Mouse (Mus musculus): Measurements from ENCODE around the gene Chmp5. TPM values are rescaled to one million over a fixed set of nuclear protein-coding genes. Genes with fewer than 3 reads are reported as not detected.

Gene Chmp5
- polyA plus RNA-seq, 1 experiment: 125 TPM

DNA sequence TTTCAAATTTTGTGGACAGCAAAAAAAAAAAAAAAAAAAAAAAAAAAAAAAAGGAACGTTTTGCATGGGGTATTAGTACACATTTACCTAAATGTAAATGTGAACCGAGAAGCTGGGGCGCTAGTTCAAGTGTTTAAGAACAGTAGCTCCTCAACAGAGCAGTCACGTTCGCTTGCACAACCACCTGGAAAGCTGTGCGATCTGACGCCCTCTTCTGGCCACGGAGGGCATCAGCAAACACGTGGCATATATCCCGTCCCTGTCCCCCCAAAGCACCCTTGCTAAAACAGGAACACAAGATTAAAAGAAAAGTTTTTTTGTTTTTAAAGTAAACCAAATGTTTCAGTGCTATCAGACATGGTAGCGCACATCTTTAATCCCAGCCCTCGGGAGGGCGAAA lies 23.5 kb downstream of the Chmp5 start:
- peak overlapping the region; percentile 97 for H3K4me3 ChIP-seq (replicated peaks; ENCODE audit: insufficient read depth, low read depth, low read length)
- no peak for TF ChIP-seq POLR2A (IDR thresholded peaks at IDR 0.05; ENCODE audit: borderline replicate concordance, insufficient read depth, low read length)
- TF ChIP-seq CTCF (IDR thresholded peaks at IDR 0.05; ENCODE audit: borderline replicate concordance, insufficient read depth, low read depth, low read length): peak; percentile 50

DNA sequence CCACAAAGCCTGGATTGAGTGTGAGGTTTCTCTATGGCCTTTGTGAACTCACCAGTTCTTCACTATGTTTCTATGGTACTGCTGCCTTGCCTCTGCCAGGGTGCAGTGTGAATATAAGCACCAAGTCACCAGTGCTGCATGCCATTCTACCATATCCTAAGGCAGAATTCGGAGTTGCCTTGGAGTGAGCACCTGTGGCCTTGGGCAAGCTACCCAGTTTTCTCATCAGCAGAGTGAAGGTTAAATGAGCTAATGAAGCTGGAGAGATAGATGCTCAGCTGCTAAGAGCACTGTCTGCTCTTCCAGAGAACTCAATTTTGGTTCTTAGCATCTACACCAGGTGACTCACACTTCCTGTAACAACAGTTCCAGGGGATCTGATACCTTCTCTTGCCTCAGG lies 25.8 kb downstream of the Chmp5 start:
- no peak for TF ChIP-seq POLR2A (IDR thresholded peaks at IDR 0.05; ENCODE audit: borderline replicate concordance, insufficient read depth, low read length)
- TF ChIP-seq CTCF (IDR thresholded peaks at IDR 0.05; ENCODE audit: borderline replicate concordance, insufficient read depth, low read depth, low read length): no peak
- Histone ChIP-seq H3K4me3 (replicated peaks; ENCODE audit: insufficient read depth, low read depth, low read length) (no peak overlapping the region), H3K4me1 (ENCODE audit: control insufficient read depth, insufficient read depth, low read length) (peaks cover 4% of the 10 kb centered on the region), H3K27me3 (ENCODE audit: control insufficient read depth, insufficient read depth, low read length) (no peaks in the 10 kb centered on the region), H3K27ac (ENCODE audit: insufficient read depth, low read length) (no peak overlapping the region)
- no peak for DNase-seq
- 42% methylated on average over 1 of the region's 1 CpGs for WGBS

More for the DNA sequence above, 23.5 kb downstream of the Chmp5 start:
- DNase-seq: peak; percentile 18 to 19
- Histone ChIP-seq H3K27ac (ENCODE audit: insufficient read depth, low read length) (no peak overlapping the region), H3K27me3 (ENCODE audit: control insufficient read depth, insufficient read depth, low read length) (no peaks in the 10 kb centered on the region), H3K4me1 (ENCODE audit: control insufficient read depth, insufficient read depth, low read length) (peaks cover 4% of the 10 kb centered on the region)
- WGBS: 23% methylated on average over 13 of the region's 13 CpGs

DNA sequence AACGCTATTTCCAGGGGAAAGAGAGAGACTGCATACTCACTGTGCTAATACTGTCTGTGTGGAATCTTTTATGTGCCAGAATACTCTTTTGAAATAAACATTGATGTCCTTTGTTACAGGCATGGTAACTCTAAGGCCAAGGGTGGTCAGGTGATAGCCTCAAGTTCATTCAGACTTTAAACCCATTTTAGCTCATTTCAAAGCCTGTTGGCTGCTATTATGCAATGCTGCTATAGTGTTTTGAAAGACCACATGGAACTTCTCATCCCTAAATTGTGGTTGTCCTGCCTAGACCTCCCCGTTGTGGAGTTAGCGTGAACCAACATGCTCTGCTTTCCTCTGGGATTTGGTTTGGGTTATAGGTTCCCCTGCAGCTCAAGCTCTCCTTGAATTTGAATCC lies 27.5 kb downstream of the Chmp5 start:
- H3K4me3 ChIP-seq (replicated peaks; ENCODE audit: insufficient read depth, low read depth, low read length): no peak overlapping the region
- no peaks in the 10 kb centered on the region for H3K27me3 ChIP-seq (ENCODE audit: control insufficient read depth, insufficient read depth, low read length)
- H3K27ac ChIP-seq (ENCODE audit: insufficient read depth, low read length): no peak overlapping the region
- TF ChIP-seq POLR2A (IDR thresholded peaks at IDR 0.05; ENCODE audit: borderline replicate concordance, insufficient read depth, low read length) (no peak), CTCF (IDR thresholded peaks at IDR 0.05; ENCODE audit: borderline replicate concordance, insufficient read depth, low read depth, low read length) (no peak)
- no peak for DNase-seq
- WGBS: 84% methylated on average over 3 of the region's 3 CpGs
- peaks cover 4% of the 10 kb centered on the region for H3K4me1 ChIP-seq (ENCODE audit: control insufficient read depth, insufficient read depth, low read length)

DNA sequence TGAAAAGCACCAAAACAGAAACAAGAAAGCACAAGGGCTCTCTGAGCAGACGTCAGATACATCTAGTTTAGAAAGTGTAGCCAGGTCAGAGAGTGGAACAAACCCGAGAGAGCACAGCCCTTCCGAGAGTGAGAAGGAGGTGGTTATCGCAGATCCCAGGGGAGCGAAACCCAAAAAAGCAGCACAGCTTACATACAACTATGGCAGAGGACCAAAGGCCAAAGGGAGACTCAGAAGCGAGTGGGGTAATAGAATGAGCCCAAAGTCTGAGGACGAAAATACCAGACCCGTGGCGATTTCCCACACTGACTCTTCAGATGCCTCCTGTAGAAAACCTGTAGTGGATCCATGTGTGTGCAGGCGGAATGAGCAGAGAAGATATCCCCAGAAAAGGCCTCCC lies 28.4 kb downstream of the Chmp5 start:
- peaks cover 4% of the 10 kb centered on the region for H3K4me1 ChIP-seq (ENCODE audit: control insufficient read depth, insufficient read depth, low read length)
- no peaks in the 10 kb centered on the region for H3K27me3 ChIP-seq (ENCODE audit: control insufficient read depth, insufficient read depth, low read length)
- no peak overlapping the region for H3K4me3 ChIP-seq (replicated peaks; ENCODE audit: insufficient read depth, low read depth, low read length)
- DNase-seq: no peak
- no peak for TF ChIP-seq CTCF (IDR thresholded peaks at IDR 0.05; ENCODE audit: borderline replicate concordance, insufficient read depth, low read depth, low read length)
- no peak for TF ChIP-seq POLR2A (IDR thresholded peaks at IDR 0.05; ENCODE audit: borderline replicate concordance, insufficient read depth, low read length)
- no peak overlapping the region for H3K27ac ChIP-seq (ENCODE audit: insufficient read depth, low read length)
- 88% methylated on average over 10 of the region's 10 CpGs for WGBS

DNA sequence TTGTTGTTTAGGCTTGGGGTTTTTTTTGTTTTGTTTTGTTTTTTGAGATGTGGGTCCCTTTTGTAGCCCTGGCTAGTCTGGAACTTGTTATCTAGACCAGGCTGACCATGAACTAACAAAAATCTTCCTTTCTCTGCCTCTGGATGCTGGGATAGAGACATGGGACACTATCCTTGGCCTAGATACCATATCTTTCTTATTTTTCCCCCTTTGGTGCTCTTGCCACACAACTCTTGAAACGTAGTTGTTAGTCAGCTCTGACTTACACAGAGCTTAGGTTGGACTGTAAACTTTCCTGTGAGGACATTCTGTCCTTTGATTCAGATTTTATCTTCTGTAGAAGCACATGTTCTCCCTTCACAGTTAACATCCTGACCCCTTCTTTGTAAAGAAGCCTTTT lies 31.2 kb downstream of the Chmp5 start:
- Histone ChIP-seq H3K27me3 (ENCODE audit: control insufficient read depth, insufficient read depth, low read length) (no peaks in the 10 kb centered on the region), H3K4me3 (replicated peaks; ENCODE audit: insufficient read depth, low read depth, low read length) (no peak overlapping the region), H3K27ac (ENCODE audit: insufficient read depth, low read length) (no peak overlapping the region), H3K4me1 (ENCODE audit: control insufficient read depth, insufficient read depth, low read length) (no peaks in the 10 kb centered on the region; the same call in 1 of the 2 replicates)
- TF ChIP-seq POLR2A (IDR thresholded peaks at IDR 0.05; ENCODE audit: borderline replicate concordance, insufficient read depth, low read length) (no peak), CTCF (IDR thresholded peaks at IDR 0.05; ENCODE audit: borderline replicate concordance, insufficient read depth, low read depth, low read length) (no peak)
- DNase-seq: no peak
- 93% methylated on average over 1 of the region's 1 CpGs for WGBS

DNA sequence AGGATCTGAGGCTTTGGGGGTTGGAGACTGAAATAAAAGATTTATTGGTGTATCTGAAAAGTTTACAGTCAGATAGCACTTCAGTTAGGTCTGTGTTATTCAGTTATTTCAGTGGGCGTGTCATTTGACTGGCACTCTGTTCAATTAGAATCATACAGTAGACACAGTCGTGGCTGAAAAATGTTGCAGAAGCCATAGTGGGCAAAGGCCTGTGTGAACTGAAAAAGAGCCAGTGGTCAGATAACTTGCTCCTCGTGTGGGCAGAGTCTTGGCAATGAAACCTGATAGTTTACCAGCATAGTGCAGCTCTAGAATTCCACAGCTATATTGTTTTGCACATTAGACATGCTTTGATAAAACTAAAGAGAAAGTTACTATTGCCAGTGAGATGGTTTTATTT lies 34.3 kb downstream of the Chmp5 start:
- Histone ChIP-seq H3K4me1 (ENCODE audit: control insufficient read depth, insufficient read depth, low read length) (no peaks in the 10 kb centered on the region), H3K27me3 (ENCODE audit: control insufficient read depth, insufficient read depth, low read length) (no peaks in the 10 kb centered on the region), H3K4me3 (replicated peaks; ENCODE audit: insufficient read depth, low read depth, low read length) (no peak overlapping the region), H3K27ac (ENCODE audit: insufficient read depth, low read length) (no peak overlapping the region)
- no peak for DNase-seq
- WGBS: 66% methylated on average over 3 of the region's 3 CpGs
- TF ChIP-seq POLR2A (IDR thresholded peaks at IDR 0.05; ENCODE audit: borderline replicate concordance, insufficient read depth, low read length) (no peak), CTCF (IDR thresholded peaks at IDR 0.05; ENCODE audit: borderline replicate concordance, insufficient read depth, low read depth, low read length) (no peak)

DNA sequence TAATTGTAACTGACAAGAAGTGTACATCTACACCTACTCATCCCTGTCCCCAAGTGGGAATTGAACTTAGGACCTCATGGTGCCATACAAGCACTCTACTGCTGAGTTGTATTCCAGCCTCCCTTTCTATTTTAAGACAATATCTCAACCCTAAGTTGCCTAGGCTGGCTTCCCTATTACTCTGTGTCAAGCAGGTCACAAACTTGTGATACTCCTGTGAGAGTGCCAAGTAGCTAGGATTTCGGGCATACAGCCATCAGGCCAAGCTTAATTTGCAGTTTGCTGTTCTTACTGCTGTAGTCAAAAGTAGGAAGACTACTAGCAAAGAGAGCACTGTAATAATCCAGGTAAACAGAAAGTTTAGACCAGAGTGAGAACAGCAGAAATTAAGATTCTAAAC lies 35.5 kb downstream of the Chmp5 start:
- no peak for DNase-seq
- Histone ChIP-seq H3K4me3 (replicated peaks; ENCODE audit: insufficient read depth, low read depth, low read length) (no peak overlapping the region), H3K27ac (ENCODE audit: insufficient read depth, low read length) (no peak overlapping the region), H3K27me3 (ENCODE audit: control insufficient read depth, insufficient read depth, low read length) (no peaks in the 10 kb centered on the region), H3K4me1 (ENCODE audit: control insufficient read depth, insufficient read depth, low read length) (no peaks in the 10 kb centered on the region)
- TF ChIP-seq CTCF (IDR thresholded peaks at IDR 0.05; ENCODE audit: borderline replicate concordance, insufficient read depth, low read depth, low read length) (no peak), POLR2A (IDR thresholded peaks at IDR 0.05; ENCODE audit: borderline replicate concordance, insufficient read depth, low read length) (no peak)
- 68% methylated on average over 1 of the region's 1 CpGs for WGBS

DNA sequence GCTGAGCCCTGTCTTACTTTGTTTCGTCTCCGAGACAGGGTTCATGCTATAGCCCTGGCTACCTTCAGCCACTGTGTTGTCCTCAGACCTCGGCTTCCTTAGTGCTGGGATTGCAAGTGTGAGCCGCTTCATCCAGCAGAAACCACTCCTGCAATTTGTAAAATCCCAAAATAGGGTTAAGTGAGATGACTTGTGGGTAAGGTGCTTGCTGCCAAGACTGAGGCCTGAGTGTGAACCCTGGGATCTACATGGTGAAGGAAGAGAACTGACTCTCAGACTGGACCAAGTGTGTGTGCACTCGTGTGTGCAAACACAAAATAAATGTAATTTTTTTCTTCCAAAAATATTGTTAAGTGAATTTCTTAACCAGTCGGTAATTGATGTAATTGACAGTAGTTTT lies 41.4 kb downstream of the Chmp5 start:
- TF ChIP-seq CTCF (IDR thresholded peaks at IDR 0.05; ENCODE audit: borderline replicate concordance, insufficient read depth, low read depth, low read length) (no peak), POLR2A (IDR thresholded peaks at IDR 0.05; ENCODE audit: borderline replicate concordance, insufficient read depth, low read length) (no peak)
- WGBS: 78% methylated on average over 6 of the region's 6 CpGs
- no peak overlapping the region for H3K27ac ChIP-seq (ENCODE audit: insufficient read depth, low read length)
- no peak overlapping the region for H3K4me3 ChIP-seq (replicated peaks; ENCODE audit: insufficient read depth, low read depth, low read length)
- DNase-seq: no peak
- H3K4me1 ChIP-seq (ENCODE audit: control insufficient read depth, insufficient read depth, low read length): no peaks in the 10 kb centered on the region
- no peaks in the 10 kb centered on the region for H3K27me3 ChIP-seq (ENCODE audit: control insufficient read depth, insufficient read depth, low read length)
